Mouse (Mus musculus) R1 (cell line): ENCODE measurements around the gene Zfand3.

Experiments
- DNase-seq: peaks from one replicate; pipeline ENCODE4 v3.0.0-alpha.2; 2018; ENCODE audit warnings: low read depth, low spot score

The Zfand3 gene

GRCm38 (mm10) chr17:30051523-30052346 lies 47.2 kb downstream of the Zfand3 start:
- no peak for DNase-seq

GRCm38 (mm10) chr17:30052347-30052742 lies 47.8 kb downstream of the Zfand3 start:
- no peak for DNase-seq

- DNase-seq = no peak
These were observed 48.9 kb downstream of the Zfand3 start for GRCm38 (mm10) chr17:30053463-30053862.

GRCm38 (mm10) chr17:30053871-30054270 lies 49.3 kb downstream of the Zfand3 start:
- peak; percentile 16 for DNase-seq

GRCm38 (mm10) chr17:30056226-30056625 lies 51.7 kb downstream of the Zfand3 start:
- DNase-seq = no peak

GRCm38 (mm10) chr17:30058594-30058993 lies 54.1 kb downstream of the Zfand3 start:
- DNase-seq = no peak

- no peak for DNase-seq
These were observed 54.5 kb downstream of the Zfand3 start for GRCm38 (mm10) chr17:30059066-30059465.

- DNase-seq = no peak
These were observed 56.7 kb downstream of the Zfand3 start for GRCm38 (mm10) chr17:30061100-30061837.

GRCm38 (mm10) chr17:30063849-30064248 lies 59.3 kb downstream of the Zfand3 start:
- no peak for DNase-seq

- DNase-seq = peak; percentile 18
These were observed 60.2 kb downstream of the Zfand3 start for GRCm38 (mm10) chr17:30064746-30065145.

GRCm38 (mm10) chr17:30069776-30070175 lies 65.2 kb downstream of the Zfand3 start:
- DNase-seq = no peak

GRCm38 (mm10) chr17:30070631-30071030 lies 66.1 kb downstream of the Zfand3 start:
- no peak for DNase-seq

GRCm38 (mm10) chr17:30072613-30073012 lies 68.1 kb downstream of the Zfand3 start:
- DNase-seq = no peak

GRCm38 (mm10) chr17:30075896-30076295 lies 71.4 kb downstream of the Zfand3 start:
- DNase-seq = no peak

GRCm38 (mm10) chr17:30084007-30084406 lies 79.5 kb downstream of the Zfand3 start:
- DNase-seq = no peak

- no peak for DNase-seq
These were observed 82.2 kb downstream of the Zfand3 start for GRCm38 (mm10) chr17:30086695-30087094.

GRCm38 (mm10) chr17:30088431-30088830 lies 83.9 kb downstream of the Zfand3 start:
- DNase-seq = no peak

- DNase-seq = no peak
These were observed 85.9 kb downstream of the Zfand3 start for GRCm38 (mm10) chr17:30090416-30090815.

GRCm38 (mm10) chr17:30093148-30093749 lies 88.7 kb downstream of the Zfand3 start:
- DNase-seq = no peak

- no peak for DNase-seq
These were observed 92.6 kb downstream of the Zfand3 start for GRCm38 (mm10) chr17:30097156-30097555.

GRCm38 (mm10) chr17:30097677-30098076 lies 93.1 kb downstream of the Zfand3 start:
- no peak for DNase-seq

GRCm38 (mm10) chr17:30099670-30100069 lies 95.1 kb downstream of the Zfand3 start:
- no peak for DNase-seq
